Mouse (Mus musculus) spleen, adult 2 months (tissue): ENCODE data around the gene Tinagl1.

Experiments used
- CTCF ChIP-seq: fragments of 200-500 bp; IDR thresholded peaks from 2 replicates; pipeline ENCODE4 v1.5.1; 2011; ENCODE audit warnings: mild to moderate bottlenecking, inconsistent platforms; ENCODE audit not compliant: insufficient read depth, insufficient read length, insufficient replicate concordance; ENCODE audit errors: extremely low read depth
- POLR2A ChIP-seq: fragments of 200-500 bp; IDR thresholded peaks from 2 replicates; pipeline ENCODE4 v1.6.1; 2011; ENCODE audit warnings: low read depth, low read length, inconsistent platforms

- TF ChIP-seq CTCF (no peak), POLR2A (no peak)
Measured at GRCm38 (mm10) chr4:130166592-130166991, 8.3 kb downstream of the Tinagl1 start.
